Mouse (Mus musculus) retina, embryonic 14.5 days (tissue): Measurements from ENCODE around the gene Akap8.

Experiments used
- DNase-seq: peaks from one replicate; pipeline ENCODE4 v3.0.0-alpha.2; 2015; ENCODE audit warnings: low spot score

The Akap8 gene

GRCm38 (mm10) chr17:32320597-32321389 lies at the start of gene Akap8:
Gene Akap8 (minus strand): TSS chr17:32321238.
- peak; percentile 98 for DNase-seq

GRCm38 (mm10) chr17:32368991-32369578 lies 48.0 kb upstream of the Akap8 start:
- DNase-seq: no peak

GRCm38 (mm10) chr17:32367706-32368105 lies 46.7 kb upstream of the Akap8 start:
- DNase-seq: no peak

GRCm38 (mm10) chr17:32365296-32365695 lies 44.3 kb upstream of the Akap8 start:
- DNase-seq: no peak

- DNase-seq: no peak
Measured at GRCm38 (mm10) chr17:32364850-32365249, 43.8 kb upstream of the Akap8 start.

GRCm38 (mm10) chr17:32364331-32364730 lies 43.3 kb upstream of the Akap8 start:
- DNase-seq: peak; percentile 95

GRCm38 (mm10) chr17:32363821-32364301 lies 42.8 kb upstream of the Akap8 start:
- DNase-seq: peak; percentile 26

GRCm38 (mm10) chr17:32362686-32363085 lies 41.6 kb upstream of the Akap8 start:
- DNase-seq: no peak

GRCm38 (mm10) chr17:32359928-32360327 lies 38.9 kb upstream of the Akap8 start:
- DNase-seq: no peak

GRCm38 (mm10) chr17:32358943-32359340 lies 37.9 kb upstream of the Akap8 start:
- DNase-seq: no peak

GRCm38 (mm10) chr17:32358192-32358942 lies 37.3 kb upstream of the Akap8 start:
- DNase-seq: no peak

GRCm38 (mm10) chr17:32356766-32357760 lies 36.0 kb upstream of the Akap8 start:
- DNase-seq: no peak

- DNase-seq: no peak
Measured at GRCm38 (mm10) chr17:32356281-32356680, 35.2 kb upstream of the Akap8 start.

GRCm38 (mm10) chr17:32355031-32355430 lies 34.0 kb upstream of the Akap8 start:
- DNase-seq: no peak

- DNase-seq: no peak
Measured at GRCm38 (mm10) chr17:32354211-32354610, 33.2 kb upstream of the Akap8 start.

GRCm38 (mm10) chr17:32353696-32354095 lies 32.7 kb upstream of the Akap8 start:
- DNase-seq: no peak

GRCm38 (mm10) chr17:32351726-32352125 lies 30.7 kb upstream of the Akap8 start:
- no peak for DNase-seq

- no peak for DNase-seq
Measured at GRCm38 (mm10) chr17:32351269-32351668, 30.2 kb upstream of the Akap8 start.

- DNase-seq: peak; percentile 99
Measured at GRCm38 (mm10) chr17:32350382-32350983, 29.4 kb upstream of the Akap8 start, which contains the start of gene Akap8l. Gene Akap8l (minus strand): TSS chr17:32350607.

GRCm38 (mm10) chr17:32349851-32350381 lies 28.9 kb upstream of the Akap8 start:
- no peak for DNase-seq
